18 mouse cellular contexts compared by ENCODE assay signal in the genomic region with DNA sequence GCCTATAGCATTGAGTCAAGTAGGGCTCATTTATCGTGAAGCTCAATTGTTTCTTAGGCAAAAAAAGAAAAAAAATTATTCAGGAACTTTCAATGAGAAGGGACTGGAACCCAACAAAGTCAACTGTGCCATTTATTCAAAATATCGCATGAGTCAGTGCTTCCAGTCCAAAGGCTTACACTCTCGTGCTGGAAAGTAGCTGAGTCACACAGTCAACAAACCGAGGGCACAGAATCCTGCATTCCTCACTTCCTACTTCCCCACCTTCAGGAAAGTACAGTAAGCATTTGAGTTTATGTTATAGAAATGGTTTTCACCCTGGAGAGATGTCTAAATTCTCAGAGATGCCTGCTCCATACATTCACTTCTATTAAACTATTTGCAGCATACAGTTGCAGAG.
"Had no signal": no experiment of that assay in that cellular context is flagged by ENCODE, and none has a peak within 500 bp of the region (broad histone marks: within the 10 kb centered on the region; RNA-seq: fewer than 3 reads in every experiment).

No protein-coding gene starts in this region.

- H3K27ac ChIP-seq: layer of hippocampus, adult 2 months; limb, embryonic 10.5 days; limb, embryonic 13.5 days; liver, embryonic 12.5 days; liver, embryonic 15.5 days; lung, embryonic 15.5 days had no signal

- H3K9ac ChIP-seq: limb, embryonic 13.5 days; liver, embryonic 12.5 days; liver, embryonic 15.5 days; lung, embryonic 15.5 days had no signal

- H3K4me2 ChIP-seq: limb, embryonic 13.5 days; liver, embryonic 12.5 days; liver, embryonic 15.5 days; lung, embryonic 15.5 days; midbrain, embryonic 11.5 days had no signal

- H3K9me3 ChIP-seq: limb, embryonic 10.5 days; limb, embryonic 13.5 days; liver, embryonic 12.5 days; liver, embryonic 15.5 days; lung, embryonic 15.5 days had no signal

- DNase-seq: kidney, adult 9 months; kidney, postnatal 25 days; layer of hippocampus, adult 9-11 months; liver; lung, adult 18-20 months; lung, postnatal 10 days; lung, postnatal 4 days; midbrain, embryonic 14.5 days; right cerebral cortex, postnatal 4 days; thymus, adult 18-20 months; thymus, postnatal 36 days had no signal

- H3K36me3 ChIP-seq: limb, embryonic 10.5 days; limb, embryonic 13.5 days; liver, embryonic 12.5 days; liver, embryonic 15.5 days; lung, embryonic 15.5 days had no signal

- H3K4me3 ChIP-seq: layer of hippocampus, adult 2 months; limb, embryonic 10.5 days; limb, embryonic 13.5 days; liver, embryonic 12.5 days; liver, embryonic 15.5 days; lung, embryonic 15.5 days had no signal

- H3K4me1 ChIP-seq: limb, embryonic 10.5 days; limb, embryonic 13.5 days; liver, embryonic 12.5 days; liver, embryonic 15.5 days; lung, embryonic 15.5 days had no signal

- H3K27me3 ChIP-seq: limb, embryonic 13.5 days; liver, embryonic 12.5 days; liver, embryonic 15.5 days; lung, embryonic 15.5 days had no signal

- ATAC-seq: liver, embryonic 12.5 days had no signal
